Mouse (Mus musculus): Measurements from ENCODE around the gene Cacna1e. TPM values are rescaled to one million over a fixed set of nuclear protein-coding genes. Genes with fewer than 3 reads are reported as not detected.

The Cacna1e gene
- polyA plus RNA-seq, 2 experiments = 0.02 to 0.03 TPM

- TF ChIP-seq EP300 (IDR thresholded peaks at IDR 0.05; ENCODE audit: low read depth) (no peak), CTCF (IDR thresholded peaks at IDR 0.05; ENCODE audit: low read depth) (no peak)
Observed at GRCm38 (mm10) chr1:154730411-154730961, 153.8 kb downstream of the Cacna1e start.

GRCm38 (mm10) chr1:154729269-154729980 lies 154.9 kb downstream of the Cacna1e start:
- no peak overlapping the region for H3K4me2 ChIP-seq (ENCODE audit: low read depth)
- no peak overlapping the region for H3K9ac ChIP-seq (replicated peaks)
- H3K36me3 ChIP-seq (replicated peaks; ENCODE audit: control insufficient read depth, insufficient read depth, low read depth) = no peaks in the 10 kb centered on the region
- no peak overlapping the region for H3K27ac ChIP-seq
- ATAC-seq (ENCODE audit: insufficient read depth) (no peak), DNase-seq (ENCODE audit: low read depth in 3 of 3, low spot score in 3 of 3) (peak; percentile 29 to 37 (median 31))
- no peak overlapping the region for H3K4me3 ChIP-seq (ENCODE audit: insufficient read depth in 1 of 2, low read depth in 2 of 2, low read length in 2 of 2)
- H3K27me3 ChIP-seq (ENCODE audit: control insufficient read depth, insufficient read depth, low read length) = peaks cover 34% of the 10 kb centered on the region
- no peaks in the 10 kb centered on the region for H3K4me1 ChIP-seq (replicated peaks; ENCODE audit: control insufficient read depth in 2 of 2, insufficient read depth in 2 of 2, low read length in 1 of 2)
- TF ChIP-seq CTCF (IDR thresholded peaks at IDR 0.05; ENCODE audit: low read depth) = peak; percentile 70
- TF ChIP-seq EP300 (IDR thresholded peaks at IDR 0.05; ENCODE audit: low read depth) = no peak
- H3K9me3 ChIP-seq (ENCODE audit: control insufficient read depth, low read length) = no peaks in the 10 kb centered on the region
- WGBS (ENCODE audit: insufficient replicate concordance) = 45% methylated on average over 6 of the region's 6 CpGs

More at GRCm38 (mm10) chr1:154730411-154730961, 153.8 kb downstream of the Cacna1e start:
- Histone ChIP-seq H3K9me3 (ENCODE audit: control insufficient read depth, low read length) (no peaks in the 10 kb centered on the region), H3K27me3 (ENCODE audit: control insufficient read depth, insufficient read depth, low read length) (peaks cover 24% of the 10 kb centered on the region), H3K9ac (replicated peaks) (no peak overlapping the region), H3K4me3 (ENCODE audit: insufficient read depth in 1 of 2, low read depth in 2 of 2, low read length in 2 of 2) (no peak overlapping the region), H3K4me2 (ENCODE audit: low read depth) (no peak overlapping the region), H3K4me1 (replicated peaks; ENCODE audit: control insufficient read depth in 2 of 2, insufficient read depth in 2 of 2, low read length in 1 of 2) (no peaks in the 10 kb centered on the region), H3K27ac (no peak overlapping the region), H3K36me3 (replicated peaks; ENCODE audit: control insufficient read depth, insufficient read depth, low read depth) (no peaks in the 10 kb centered on the region)
- no peak for DNase-seq (ENCODE audit: low read depth in 3 of 3, low spot score in 3 of 3)
- no peak for ATAC-seq (ENCODE audit: insufficient read depth)
- 63% methylated on average over 7 of the region's 7 CpGs for WGBS (ENCODE audit: insufficient replicate concordance)

- 27% methylated on average over 5 of the region's 5 CpGs for WGBS (ENCODE audit: insufficient replicate concordance)
- no peaks in the 10 kb centered on the region for H3K36me3 ChIP-seq (replicated peaks; ENCODE audit: control insufficient read depth, insufficient read depth, low read depth)
- H3K27me3 ChIP-seq (ENCODE audit: control insufficient read depth, insufficient read depth, low read length) = peaks cover 42% of the 10 kb centered on the region
- no peak overlapping the region for H3K4me2 ChIP-seq (ENCODE audit: low read depth)
- no peaks in the 10 kb centered on the region for H3K9me3 ChIP-seq (ENCODE audit: control insufficient read depth, low read length)
- DNase-seq (ENCODE audit: low read depth in 3 of 3, low spot score in 3 of 3) (no peak), ATAC-seq (ENCODE audit: insufficient read depth) (no peak)
- no peak overlapping the region for H3K4me3 ChIP-seq (ENCODE audit: insufficient read depth in 1 of 2, low read depth in 2 of 2, low read length in 2 of 2)
- no peaks in the 10 kb centered on the region for H3K4me1 ChIP-seq (replicated peaks; ENCODE audit: control insufficient read depth in 2 of 2, insufficient read depth in 2 of 2, low read length in 1 of 2)
- no peak for TF ChIP-seq CTCF (IDR thresholded peaks at IDR 0.05; ENCODE audit: low read depth)
- no peak for TF ChIP-seq EP300 (IDR thresholded peaks at IDR 0.05; ENCODE audit: low read depth)
- no peak overlapping the region for H3K27ac ChIP-seq
- H3K9ac ChIP-seq (replicated peaks) = no peak overlapping the region
Observed at GRCm38 (mm10) chr1:154728682-154729081, 155.6 kb downstream of the Cacna1e start.

GRCm38 (mm10) chr1:154727696-154728095 lies 156.6 kb downstream of the Cacna1e start:
- TF ChIP-seq EP300 (IDR thresholded peaks at IDR 0.05; ENCODE audit: low read depth) = no peak
- TF ChIP-seq CTCF (IDR thresholded peaks at IDR 0.05; ENCODE audit: low read depth) = no peak
- Histone ChIP-seq H3K4me3 (ENCODE audit: insufficient read depth in 1 of 2, low read depth in 2 of 2, low read length in 2 of 2) (no peak overlapping the region), H3K4me1 (replicated peaks; ENCODE audit: control insufficient read depth in 2 of 2, insufficient read depth in 2 of 2, low read length in 1 of 2) (no peaks in the 10 kb centered on the region), H3K9ac (replicated peaks) (no peak overlapping the region), H3K4me2 (ENCODE audit: low read depth) (no peak overlapping the region), H3K36me3 (replicated peaks; ENCODE audit: control insufficient read depth, insufficient read depth, low read depth) (no peaks in the 10 kb centered on the region), H3K9me3 (ENCODE audit: control insufficient read depth, low read length) (no peaks in the 10 kb centered on the region), H3K27me3 (ENCODE audit: control insufficient read depth, insufficient read depth, low read length) (peaks cover 48% of the 10 kb centered on the region), H3K27ac (no peak overlapping the region)
- WGBS (ENCODE audit: insufficient replicate concordance) = 63% methylated on average over 8 of the region's 8 CpGs
- DNase-seq (ENCODE audit: low read depth in 3 of 3, low spot score in 3 of 3) (no peak), ATAC-seq (ENCODE audit: insufficient read depth) (no peak)

GRCm38 (mm10) chr1:154726361-154727161 lies 157.7 kb downstream of the Cacna1e start:
- Histone ChIP-seq H3K9me3 (ENCODE audit: control insufficient read depth, low read length) (no peaks in the 10 kb centered on the region), H3K4me1 (replicated peaks; ENCODE audit: control insufficient read depth in 2 of 2, insufficient read depth in 2 of 2, low read length in 1 of 2) (no peaks in the 10 kb centered on the region), H3K27me3 (ENCODE audit: control insufficient read depth, insufficient read depth, low read length) (peaks cover 48% of the 10 kb centered on the region), H3K36me3 (replicated peaks; ENCODE audit: control insufficient read depth, insufficient read depth, low read depth) (no peaks in the 10 kb centered on the region), H3K27ac (no peak overlapping the region), H3K9ac (replicated peaks) (no peak overlapping the region), H3K4me3 (ENCODE audit: insufficient read depth in 1 of 2, low read depth in 2 of 2, low read length in 2 of 2) (0 out of 4 replicates have a peak overlapping the region, but pooled peaks have one; percentile 1 to 12), H3K4me2 (ENCODE audit: low read depth) (peak overlapping the region; percentile 20)
- TF ChIP-seq CTCF (IDR thresholded peaks at IDR 0.05; ENCODE audit: low read depth) = no peak
- TF ChIP-seq EP300 (IDR thresholded peaks at IDR 0.05; ENCODE audit: low read depth) = no peak
- DNase-seq (ENCODE audit: low read depth in 3 of 3, low spot score in 3 of 3) (no peak), ATAC-seq (ENCODE audit: insufficient read depth) (no peak)
- WGBS (ENCODE audit: insufficient replicate concordance) = 2% methylated on average over 45 of the region's 45 CpGs

All from liver, embryonic 14.5 days (tissue).